Mouse (Mus musculus): ENCODE results near the gene C87436. TPM values are rescaled to one million over a fixed set of nuclear protein-coding genes. Genes with fewer than 3 reads are reported as not detected.

Gene C87436
- polyA plus RNA-seq, 1 experiment = 15.1 TPM

- Histone ChIP-seq H3K36me3 (ENCODE audit: control insufficient read depth, insufficient read depth, low read length) (no peaks in the 10 kb centered on the region), H3K27ac (ENCODE audit: insufficient read depth, low read depth, low read length) (peak overlapping the region; percentile 89), H3K27me3 (replicated peaks; ENCODE audit: control insufficient read depth, insufficient read depth, low read length) (no peaks in the 10 kb centered on the region), H3K4me1 (ENCODE audit: control insufficient read depth, insufficient read depth, low read length) (peaks cover 26% of the 10 kb centered on the region; the same call in 1 of the 2 replicates), H3K4me3 (ENCODE audit: insufficient read depth, low read depth, low read length) (peak overlapping the region; percentile 61)
- no peak for TF ChIP-seq CTCF (conservative IDR thresholded peaks at IDR 0.05; ENCODE audit: insufficient read depth, insufficient read length, low read depth, low read length)
- TF ChIP-seq POLR2A (IDR thresholded peaks at IDR 0.05; ENCODE audit: low read depth, low read length) = no peak
- no peak for DNase-seq
- WGBS = 6% methylated on average over 9 of the region's 9 CpGs
Observed at GRCm38 (mm10) chr6:86471760-86472099, 33.6 kb downstream of the C87436 start.

GRCm38 (mm10) chr6:86472100-86472955, 34.2 kb downstream of the C87436 start:
- Histone ChIP-seq H3K27me3 (replicated peaks; ENCODE audit: control insufficient read depth, insufficient read depth, low read length) (no peaks in the 10 kb centered on the region), H3K4me1 (ENCODE audit: control insufficient read depth, insufficient read depth, low read length) (peaks cover 26% of the 10 kb centered on the region; the same call in 1 of the 2 replicates), H3K4me3 (ENCODE audit: insufficient read depth, low read depth, low read length) (peak overlapping the region; percentile 61), H3K27ac (ENCODE audit: insufficient read depth, low read depth, low read length) (peak overlapping the region; percentile 95), H3K36me3 (ENCODE audit: control insufficient read depth, insufficient read depth, low read length) (no peaks in the 10 kb centered on the region)
- under 1% methylated on average over 56 of the region's 56 CpGs for WGBS
- DNase-seq = peak; percentile 99
- TF ChIP-seq CTCF (conservative IDR thresholded peaks at IDR 0.05; ENCODE audit: insufficient read depth, insufficient read length, low read depth, low read length) (peak; percentile 97), POLR2A (IDR thresholded peaks at IDR 0.05; ENCODE audit: low read depth, low read length) (peak; percentile 97)

GRCm38 (mm10) chr6:86473077-86473476, 34.9 kb downstream of the C87436 start:
- Histone ChIP-seq H3K27me3 (replicated peaks; ENCODE audit: control insufficient read depth, insufficient read depth, low read length) (no peaks in the 10 kb centered on the region), H3K4me3 (ENCODE audit: insufficient read depth, low read depth, low read length) (peak overlapping the region; percentile 51), H3K4me1 (ENCODE audit: control insufficient read depth, insufficient read depth, low read length) (peaks cover 26% of the 10 kb centered on the region; the same call in 1 of the 2 replicates), H3K27ac (ENCODE audit: insufficient read depth, low read depth, low read length) (peak overlapping the region; percentile 95), H3K36me3 (ENCODE audit: control insufficient read depth, insufficient read depth, low read length) (no peaks in the 10 kb centered on the region)
- DNase-seq = peak; percentile 40
- 43% methylated on average over 7 of the region's 7 CpGs for WGBS
- TF ChIP-seq POLR2A (IDR thresholded peaks at IDR 0.05; ENCODE audit: low read depth, low read length) = no peak
- no peak for TF ChIP-seq CTCF (conservative IDR thresholded peaks at IDR 0.05; ENCODE audit: insufficient read depth, insufficient read length, low read depth, low read length)

GRCm38 (mm10) chr6:86474072-86474471, 35.9 kb downstream of the C87436 start:
- Histone ChIP-seq H3K27me3 (replicated peaks; ENCODE audit: control insufficient read depth, insufficient read depth, low read length) (no peaks in the 10 kb centered on the region), H3K4me1 (ENCODE audit: control insufficient read depth, insufficient read depth, low read length) (peaks cover 31% of the 10 kb centered on the region), H3K36me3 (ENCODE audit: control insufficient read depth, insufficient read depth, low read length) (no peaks in the 10 kb centered on the region), H3K27ac (ENCODE audit: insufficient read depth, low read depth, low read length) (no peak overlapping the region), H3K4me3 (ENCODE audit: insufficient read depth, low read depth, low read length) (no peak overlapping the region)
- WGBS = 97% methylated on average over 5 of the region's 5 CpGs
- DNase-seq = no peak
- TF ChIP-seq CTCF (conservative IDR thresholded peaks at IDR 0.05; ENCODE audit: insufficient read depth, insufficient read length, low read depth, low read length) (no peak), POLR2A (IDR thresholded peaks at IDR 0.05; ENCODE audit: low read depth, low read length) (no peak)

GRCm38 (mm10) chr6:86474646-86475181, 36.5 kb downstream of the C87436 start:
- no peak for DNase-seq
- no peaks in the 10 kb centered on the region for H3K36me3 ChIP-seq (ENCODE audit: control insufficient read depth, insufficient read depth, low read length)
- no peak overlapping the region for H3K4me3 ChIP-seq (ENCODE audit: insufficient read depth, low read depth, low read length)
- H3K27me3 ChIP-seq (replicated peaks; ENCODE audit: control insufficient read depth, insufficient read depth, low read length) = no peaks in the 10 kb centered on the region
- TF ChIP-seq CTCF (conservative IDR thresholded peaks at IDR 0.05; ENCODE audit: insufficient read depth, insufficient read length, low read depth, low read length) (no peak), POLR2A (IDR thresholded peaks at IDR 0.05; ENCODE audit: low read depth, low read length) (no peak)
- peaks cover 37% of the 10 kb centered on the region for H3K4me1 ChIP-seq (ENCODE audit: control insufficient read depth, insufficient read depth, low read length)
- no peak overlapping the region for H3K27ac ChIP-seq (ENCODE audit: insufficient read depth, low read depth, low read length)

- Histone ChIP-seq H3K27ac (ENCODE audit: insufficient read depth, low read depth, low read length) (peak overlapping the region; percentile 40), H3K4me1 (ENCODE audit: control insufficient read depth, insufficient read depth, low read length) (peaks cover 46% of the 10 kb centered on the region), H3K4me3 (ENCODE audit: insufficient read depth, low read depth, low read length) (no peak overlapping the region), H3K27me3 (replicated peaks; ENCODE audit: control insufficient read depth, insufficient read depth, low read length) (no peaks in the 10 kb centered on the region), H3K36me3 (ENCODE audit: control insufficient read depth, insufficient read depth, low read length) (no peaks in the 10 kb centered on the region)
- no peak for DNase-seq
- 33% methylated on average over 9 of the region's 9 CpGs for WGBS
- no peak for TF ChIP-seq CTCF (conservative IDR thresholded peaks at IDR 0.05; ENCODE audit: insufficient read depth, insufficient read length, low read depth, low read length)
- TF ChIP-seq POLR2A (IDR thresholded peaks at IDR 0.05; ENCODE audit: low read depth, low read length) = no peak
Observed at GRCm38 (mm10) chr6:86475462-86476167, 37.4 kb downstream of the C87436 start.

GRCm38 (mm10) chr6:86476931-86477330, 38.8 kb downstream of the C87436 start:
- DNase-seq = no peak
- Histone ChIP-seq H3K27ac (ENCODE audit: insufficient read depth, low read depth, low read length) (no peak overlapping the region), H3K4me1 (ENCODE audit: control insufficient read depth, insufficient read depth, low read length) (peaks cover 39% of the 10 kb centered on the region), H3K4me3 (ENCODE audit: insufficient read depth, low read depth, low read length) (no peak overlapping the region), H3K27me3 (replicated peaks; ENCODE audit: control insufficient read depth, insufficient read depth, low read length) (no peaks in the 10 kb centered on the region), H3K36me3 (ENCODE audit: control insufficient read depth, insufficient read depth, low read length) (no peaks in the 10 kb centered on the region)
- WGBS = 69% methylated on average over 5 of the region's 5 CpGs
- TF ChIP-seq CTCF (conservative IDR thresholded peaks at IDR 0.05; ENCODE audit: insufficient read depth, insufficient read length, low read depth, low read length) = no peak
- no peak for TF ChIP-seq POLR2A (IDR thresholded peaks at IDR 0.05; ENCODE audit: low read depth, low read length)

Measured in kidney, adult 2 months (tissue).